Mouse (Mus musculus) MEL (cell line): Measurements from ENCODE around the gene 4930404H24Rik. TPM values are rescaled to one million over a fixed set of nuclear protein-coding genes. Genes with fewer than 3 reads are reported as not detected.

Experiments used
- DNase-seq: peaks from one replicate; pipeline ENCODE4 v3.0.0; 2011; ENCODE audit warnings: low read depth, low spot score
- H3K27ac ChIP-seq: 2 replicates; pipeline ENCODE4 v1.5.1; 2012; ENCODE audit warnings: low read depth, mild to moderate bottlenecking, control low read depth, low read length, moderate library complexity; ENCODE audit not compliant: control insufficient read depth
- H3K27me3 ChIP-seq, 2 experiments: fragments of 150-350 bp in 1 of 2; sonication (generic) in 1 of 2; 2 replicates each; pipeline ENCODE4 v1.6.1; 2012; ENCODE audit warnings: low read length in 2 of 2, mild to moderate bottlenecking in 2 of 2, improper control_type of control experiment in 1 of 2, moderate library complexity in 1 of 2; ENCODE audit not compliant: insufficient read depth in 2 of 2, control insufficient read depth in 1 of 2
- H3K36me3 ChIP-seq, 2 experiments: 2 replicates each; pipeline ENCODE4 v1.6.1; 2012 to 2014; ENCODE audit warnings: low read length in 2 of 2, improper control_type of control experiment in 1 of 2, inconsistent platforms in 1 of 2, mild to moderate bottlenecking in 1 of 2; ENCODE audit not compliant: insufficient read depth in 2 of 2, control insufficient read depth in 1 of 2
- H3K4me1 ChIP-seq, 2 experiments: fragments of 150-350 bp in 1 of 2; sonication (generic) in 1 of 2; 2 replicates each; pipeline ENCODE4 v1.6.1; 2012; ENCODE audit warnings: low read length in 2 of 2, improper control_type of control experiment in 1 of 2, mild to moderate bottlenecking in 1 of 2; ENCODE audit not compliant: insufficient read depth in 2 of 2, control insufficient read depth in 1 of 2
- H3K4me3 ChIP-seq, 2 experiments: fragments of 150-350 bp in 1 of 2; sonication (generic) in 1 of 2; 2 replicates each; pipeline ENCODE4 v1.5.1; 2012; ENCODE audit warnings: low read depth in 2 of 2, low read length in 2 of 2, mild to moderate bottlenecking in 2 of 2, moderate library complexity in 2 of 2, control low read depth in 1 of 2, improper control_type of control experiment in 1 of 2; ENCODE audit not compliant: control insufficient read depth in 1 of 2, insufficient read depth in 1 of 2
- H3K79me2 ChIP-seq: 2 replicates; pipeline ENCODE4 v1.6.1; 2012; ENCODE audit warnings: mild to moderate bottlenecking, low read length, moderate library complexity; ENCODE audit not compliant: control insufficient read depth, poor library complexity, insufficient read depth
- H3K9ac ChIP-seq: 2 replicates; pipeline ENCODE4 v1.6.1; 2012; ENCODE audit warnings: low read depth, mild to moderate bottlenecking, control low read depth, low read length, moderate library complexity; ENCODE audit not compliant: control insufficient read depth, poor library complexity, severe bottlenecking
- H3K9me3 ChIP-seq: fragments of 150-350 bp; sonication (generic); replicated peaks from 2 replicates; pipeline ENCODE4 v1.6.1; 2012; ENCODE audit warnings: mild to moderate bottlenecking, low read length, improper control_type of control experiment, moderate library complexity; ENCODE audit not compliant: insufficient read depth
- BHLHE40 ChIP-seq: IDR thresholded peaks from 2 replicates; pipeline ENCODE4 v1.6.1; 2012; ENCODE audit warnings: low read depth, mild to moderate bottlenecking, inconsistent platforms, low read length, improper control_type of control experiment, borderline replicate concordance
- CTCF ChIP-seq, 3 experiments: IDR thresholded peaks in 2 of 3; conservative IDR thresholded peaks in 1 of 3; 2 replicates each; pipeline ENCODE4 v1.5.1; 2011 to 2012; ENCODE audit warnings: low read length in 3 of 3, low read depth in 2 of 3, mild to moderate bottlenecking in 2 of 3, improper control_type of control experiment in 1 of 3, inconsistent platforms in 1 of 3, mixed read lengths in 1 of 3, moderate library complexity in 1 of 3; ENCODE audit not compliant: control insufficient read depth in 1 of 3, insufficient read depth in 1 of 3, poor library complexity in 1 of 3, severe bottlenecking in 1 of 3
- E2F4 ChIP-seq: IDR thresholded peaks from 2 replicates; pipeline ENCODE4 v1.6.1; 2011; ENCODE audit warnings: low read depth, low read length, improper control_type of control experiment, borderline replicate concordance
- ELF1 ChIP-seq: IDR thresholded peaks from 2 replicates; pipeline ENCODE4 v1.6.1; 2014; ENCODE audit warnings: low read depth, mild to moderate bottlenecking, inconsistent platforms, low read length, improper control_type of control experiment, moderate library complexity
- GABPA ChIP-seq: IDR thresholded peaks from 2 replicates; pipeline ENCODE4 v1.6.1; 2012; ENCODE audit warnings: low read depth, mild to moderate bottlenecking, inconsistent platforms, low read length, improper control_type of control experiment, moderate library complexity
- GATA1 ChIP-seq: IDR thresholded peaks from 2 replicates; pipeline ENCODE4 v1.6.1; 2011; ENCODE audit warnings: low read depth, low read length, improper control_type of control experiment
- HCFC1 ChIP-seq: IDR thresholded peaks from 2 replicates; pipeline ENCODE4 v1.6.1; 2012; ENCODE audit warnings: low read depth, mild to moderate bottlenecking, inconsistent platforms, low read length, improper control_type of control experiment, moderate library complexity
- JUND ChIP-seq: IDR thresholded peaks from 2 replicates; pipeline ENCODE4 v1.6.1; 2011; ENCODE audit warnings: low read depth, mild to moderate bottlenecking, improper control_type of control experiment, low read length
- MAFK ChIP-seq: IDR thresholded peaks from 2 replicates; pipeline ENCODE4 v1.6.1; 2011; ENCODE audit warnings: low read depth, mild to moderate bottlenecking, low read length, improper control_type of control experiment, borderline replicate concordance
- MAZ ChIP-seq: IDR thresholded peaks from 2 replicates; pipeline ENCODE4 v1.6.1; 2012; ENCODE audit warnings: low read depth, mild to moderate bottlenecking, inconsistent platforms, low read length, improper control_type of control experiment
- MEF2A ChIP-seq: IDR thresholded peaks from 2 replicates; pipeline ENCODE4 v1.6.1; 2014; ENCODE audit warnings: low read depth, mild to moderate bottlenecking, inconsistent platforms, low read length, improper control_type of control experiment; ENCODE audit not compliant: poor library complexity, insufficient replicate concordance, severe bottlenecking; ENCODE audit errors: extremely low read depth
- MXI1 ChIP-seq: IDR thresholded peaks from 2 replicates; pipeline ENCODE4 v1.6.1; 2011; ENCODE audit warnings: mild to moderate bottlenecking, low read depth, low read length, improper control_type of control experiment
- MYB ChIP-seq: IDR thresholded peaks from 2 replicates; pipeline ENCODE4 v1.6.1; 2011; ENCODE audit warnings: mild to moderate bottlenecking, low read depth, low read length, improper control_type of control experiment
- MYC ChIP-seq: IDR thresholded peaks from 2 replicates; pipeline ENCODE4 v1.6.1; 2011; ENCODE audit warnings: low read depth, mild to moderate bottlenecking, low read length, improper control_type of control experiment, moderate library complexity
- POLR2AphosphoS2 ChIP-seq: IDR thresholded peaks from 2 replicates; pipeline ENCODE4 v1.6.1; 2011; ENCODE audit warnings: low read length, improper control_type of control experiment
- POLR2AphosphoS5 ChIP-seq: IDR thresholded peaks from 2 replicates; pipeline ENCODE4 v1.6.1; 2012; ENCODE audit warnings: low read depth, borderline replicate concordance, mild to moderate bottlenecking, inconsistent platforms, low read length, moderate library complexity, mixed read lengths
- RAD21 ChIP-seq: IDR thresholded peaks from 2 replicates; pipeline ENCODE4 v1.6.1; 2011; ENCODE audit warnings: mild to moderate bottlenecking, low read depth, low read length, improper control_type of control experiment
- RCOR1 ChIP-seq: IDR thresholded peaks from 2 replicates; pipeline ENCODE4 v1.6.1; 2012; ENCODE audit warnings: low read depth, mild to moderate bottlenecking, inconsistent platforms, low read length, improper control_type of control experiment
- SIN3A ChIP-seq: IDR thresholded peaks from 2 replicates; pipeline ENCODE4 v1.6.1; 2012; ENCODE audit warnings: low read length, improper control_type of control experiment, inconsistent platforms
- SMC3 ChIP-seq: IDR thresholded peaks from 2 replicates; pipeline ENCODE4 v1.6.1; 2011; ENCODE audit warnings: low read depth, low read length, improper control_type of control experiment
- TCF12 ChIP-seq: IDR thresholded peaks from 2 replicates; pipeline ENCODE4 v1.6.1; 2014; ENCODE audit warnings: low read depth, mild to moderate bottlenecking, inconsistent platforms, low read length, improper control_type of control experiment, moderate library complexity
- USF1 ChIP-seq: IDR thresholded peaks from 2 replicates; pipeline ENCODE4 v1.6.1; 2014; ENCODE audit warnings: low read depth, mild to moderate bottlenecking, inconsistent platforms, low read length, improper control_type of control experiment, moderate library complexity
- USF2 ChIP-seq, 2 experiments: IDR thresholded peaks; 2 replicates each; pipeline ENCODE4 v1.6.1; 2011 to 2012; ENCODE audit warnings: improper control_type of control experiment in 2 of 2, low read length in 2 of 2, borderline replicate concordance in 1 of 2, inconsistent platforms in 1 of 2, low read depth in 1 of 2, mild to moderate bottlenecking in 1 of 2; ENCODE audit not compliant: insufficient read depth in 1 of 2
- ZC3H11A ChIP-seq: IDR thresholded peaks from 2 replicates; pipeline ENCODE4 v1.6.1; 2012; ENCODE audit warnings: low read depth, mild to moderate bottlenecking, inconsistent platforms, low read length, improper control_type of control experiment
- polyA plus RNA-seq, 2 experiments: library from polyadenylated mRNA; stranded (reverse) in 1 of 2; unstranded in 1 of 2; fragments of >175 nt in 1 of 2; fragments of >200 nt in 1 of 2; gene quantifications; 2 replicates each; pipeline versions ENCODE4 v1.2.1 to v1.2.4; 2012; ENCODE audit warnings: low replicate concordance in 2 of 2, low read depth in 1 of 2; ENCODE audit not compliant: insufficient read length in 2 of 2, insufficient read depth in 1 of 2, missing spikeins in 1 of 2
- total RNA-seq: library from RNA; depleted of rRNA; stranded (reverse); fragments of 300-350 nt; gene quantifications from 2 replicates; pipeline ENCODE4 v1.2.3, GENCODE M21; 2012

The 4930404H24Rik gene
- total and polyA plus RNA-seq, 3 experiments = 0.24 TPM; not detected in 2

GRCm38 (mm10) chr2:153516961-153517360 is 24.4 kb downstream of the 4930404H24Rik start:
- Histone ChIP-seq H3K9me3 (no peaks in the 10 kb centered on the region), H3K36me3 (peaks cover 0 to 13% of the 10 kb centered on the region in 2 experiments; a peak in 2 of 4 replicates), H3K79me2 (no peaks in the 10 kb centered on the region), H3K27me3 (no peaks in the 10 kb centered on the region), H3K4me3 (no peak overlapping the region), H3K9ac (no peak overlapping the region), H3K4me1 (peaks cover 4 to 14% of the 10 kb centered on the region in 2 experiments; a peak in 2 of 4 replicates), H3K27ac (no peak overlapping the region)
- TF ChIP-seq CTCF (IDR thresholded peaks at IDR 0.05 in 2 of 3, conservative IDR thresholded peaks at IDR 0.05 in 1 of 3; ENCODE audit: control insufficient read depth in 1 of 3, insufficient read depth in 1 of 3, low read depth in 2 of 3, low read length in 3 of 3, poor library complexity in 1 of 3, severe bottlenecking in 1 of 3) = peak in 2 of 3 experiments; percentile 12 to 14; a peak in 1 of 6 replicates
- TF ChIP-seq SMC3 = peak; percentile 24
- TF ChIP-seq RAD21 = peak; percentile 11
- TF ChIP-seq RCOR1 = no peak
- no peak for TF ChIP-seq MYB
- TF ChIP-seq USF2 (IDR thresholded peaks at IDR 0.05; ENCODE audit: borderline replicate concordance in 1 of 2, insufficient read depth in 1 of 2, low read depth in 1 of 2, low read length in 2 of 2) = no peak
- no peak for DNase-seq

- Histone ChIP-seq H3K4me1 (peaks cover 4 to 19% of the 10 kb centered on the region in 2 experiments), H3K9ac (no peak overlapping the region), H3K27ac (no peak overlapping the region), H3K79me2 (no peaks in the 10 kb centered on the region), H3K27me3 (no peaks in the 10 kb centered on the region), H3K9me3 (no peaks in the 10 kb centered on the region), H3K4me3 (no peak overlapping the region), H3K36me3 (peaks cover 0 to 17% of the 10 kb centered on the region in 2 experiments; a peak in 2 of 4 replicates)
- TF ChIP-seq GABPA (peak; percentile 56; the same call in 1 of the 2 replicates), MAFK (0 out of 2 replicates have a peak, but pooled peaks have one; percentile 23), MXI1 (no peak)
- DNase-seq = peak; percentile 29
Observed at GRCm38 (mm10) chr2:153520057-153520456, 27.5 kb downstream of the 4930404H24Rik start.

GRCm38 (mm10) chr2:153522270-153522669 is 29.7 kb downstream of the 4930404H24Rik start:
- H3K79me2 ChIP-seq = no peaks in the 10 kb centered on the region; the same call in 1 of the 2 replicates
- no peak overlapping the region for H3K27ac ChIP-seq
- H3K4me1 ChIP-seq = peaks cover 17 to 40% of the 10 kb centered on the region in 2 experiments
- peaks cover 0 to 35% of the 10 kb centered on the region in 2 experiments; a peak in 2 of 4 replicates for H3K36me3 ChIP-seq
- H3K27me3 ChIP-seq = no peaks in the 10 kb centered on the region
- TF ChIP-seq POLR2AphosphoS2 = no peak
- no peak for TF ChIP-seq E2F4
- TF ChIP-seq ZC3H11A = no peak
- no peak for TF ChIP-seq GATA1
- TF ChIP-seq BHLHE40 = no peak
- no peak for TF ChIP-seq MAZ
- TF ChIP-seq MEF2A = no peak
- TF ChIP-seq USF2 (IDR thresholded peaks at IDR 0.05; ENCODE audit: borderline replicate concordance in 1 of 2, insufficient read depth in 1 of 2, low read depth in 1 of 2, low read length in 2 of 2) = no peak
- no peak for TF ChIP-seq SMC3
- no peak for TF ChIP-seq JUND
- no peak for TF ChIP-seq HCFC1
- TF ChIP-seq MYC = no peak
- TF ChIP-seq MAFK = no peak
- no peak for TF ChIP-seq GABPA
- TF ChIP-seq RAD21 = no peak
- no peak for TF ChIP-seq SIN3A
- TF ChIP-seq USF1 = no peak
- no peak for TF ChIP-seq POLR2AphosphoS5
- TF ChIP-seq ELF1 = no peak
- no peak for TF ChIP-seq TCF12
- H3K9me3 ChIP-seq = no peaks in the 10 kb centered on the region
- no peak for DNase-seq
- no peak overlapping the region for H3K4me3 ChIP-seq
- H3K9ac ChIP-seq = no peak overlapping the region
